Mouse (Mus musculus) spleen, adult 18-20 months (tissue): ENCODE measurements around the gene Slc25a10.
"Not testable (repeated sequence)": the region's sequence is repeated elsewhere in the genome, so short reads cannot be mapped to it uniquely, and the experiment has no call there.

Experiments
- DNase-seq, 2 experiments: peaks; one replicate each; pipeline ENCODE4 v3.0.0; 2022; ENCODE audit warnings: mixed read lengths in 2 of 2

Gene Slc25a10

DNA sequence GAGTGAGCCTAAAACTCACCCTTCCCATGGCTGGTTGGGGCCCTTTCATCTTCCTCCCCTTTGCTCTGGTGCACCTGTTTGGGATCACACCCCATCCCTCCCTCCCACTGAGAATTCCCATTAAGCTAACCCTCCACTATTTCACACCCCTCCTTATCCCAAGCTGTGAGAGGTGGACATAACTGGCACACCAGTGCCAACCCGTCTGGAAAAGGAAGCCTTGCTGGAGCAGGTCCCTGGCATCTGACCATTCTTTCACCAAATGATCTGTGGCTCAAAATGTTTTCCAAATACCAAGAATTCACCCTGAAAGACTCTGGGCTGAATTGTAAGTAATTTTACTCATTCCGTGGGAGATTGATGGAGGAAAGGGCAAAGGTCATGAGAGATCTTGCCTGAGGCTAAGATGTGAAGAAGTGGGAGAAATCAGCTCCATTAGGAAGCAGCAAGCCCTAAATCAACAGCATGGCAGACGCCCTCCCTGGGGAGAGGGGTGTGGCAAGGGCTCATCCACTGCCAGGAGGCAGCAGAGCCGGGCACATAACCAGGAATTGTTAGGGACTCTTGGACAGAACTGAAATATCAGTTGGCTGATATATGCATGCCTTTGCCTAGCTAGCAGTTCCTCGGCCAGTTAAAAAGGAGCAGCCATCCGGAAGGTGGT, 21.3 kb downstream of the Slc25a10 start:
- no peak for DNase-seq

GRCm38 (mm10) chr11:120514262-120514661, 22.6 kb downstream of the Slc25a10 start:
- DNase-seq, result not testable (repeated sequence)

DNA sequence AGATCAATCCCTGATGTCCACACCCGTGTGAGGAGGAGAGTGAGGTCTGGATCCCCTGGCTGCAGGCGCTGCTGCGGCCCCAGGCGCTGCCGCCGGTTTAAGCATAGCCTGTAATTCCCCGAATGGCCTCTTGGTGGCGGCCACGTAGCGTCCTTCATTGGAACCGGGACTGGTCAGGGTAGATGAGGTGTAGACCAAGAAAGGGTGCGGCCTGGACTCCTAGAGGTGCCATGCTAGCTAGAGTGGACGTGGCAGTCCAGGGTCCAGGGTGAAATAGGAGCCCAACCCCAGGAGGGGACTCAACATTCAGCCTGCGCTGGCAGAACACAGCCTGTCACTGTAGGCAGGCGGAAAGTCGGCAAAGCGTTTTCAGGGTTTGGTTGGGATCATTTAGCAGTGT, 24.0 kb downstream of the Slc25a10 start:
- peak; percentile 71 to 88 for DNase-seq

DNA sequence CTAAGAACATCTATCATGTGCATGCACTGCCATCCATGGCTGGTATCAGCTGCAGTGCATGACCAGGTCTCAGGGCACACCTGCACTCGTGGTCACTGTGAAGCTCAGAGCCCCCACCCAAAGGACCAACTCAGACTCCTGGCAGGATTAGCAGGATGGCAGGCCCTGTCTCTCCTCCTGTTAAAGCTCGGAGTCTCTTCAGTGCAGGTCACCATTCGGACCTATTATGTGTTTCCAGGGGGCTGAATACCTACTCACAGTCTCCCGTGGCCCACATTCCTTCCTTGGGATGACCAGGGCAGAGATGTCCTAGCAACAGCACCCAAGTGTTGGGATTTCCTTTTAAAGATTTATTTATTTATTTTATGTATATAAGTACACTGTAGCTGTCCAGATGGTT, 25.5 kb downstream of the Slc25a10 start:
- DNase-seq, result no peak

DNA sequence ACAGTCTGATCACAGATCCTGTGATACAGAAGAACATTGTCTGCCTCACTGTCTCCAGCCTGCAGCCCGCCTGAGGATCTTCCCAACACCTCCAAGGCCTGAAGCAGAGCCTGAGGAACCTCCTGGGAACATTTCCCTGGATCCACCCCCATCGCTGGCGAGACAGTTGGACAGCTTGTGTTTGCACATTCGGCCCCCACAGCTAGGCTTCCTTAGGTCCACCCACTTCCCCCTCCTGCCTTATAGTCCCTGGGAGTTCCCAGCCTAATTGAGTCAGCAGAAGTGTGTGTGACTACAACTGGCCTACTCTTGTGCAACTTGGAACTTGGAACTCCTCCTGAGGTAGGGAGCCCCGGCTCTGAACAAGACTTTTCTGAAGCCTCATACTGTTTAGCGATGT, 26.4 kb downstream of the Slc25a10 start:
- no peak for DNase-seq

DNA sequence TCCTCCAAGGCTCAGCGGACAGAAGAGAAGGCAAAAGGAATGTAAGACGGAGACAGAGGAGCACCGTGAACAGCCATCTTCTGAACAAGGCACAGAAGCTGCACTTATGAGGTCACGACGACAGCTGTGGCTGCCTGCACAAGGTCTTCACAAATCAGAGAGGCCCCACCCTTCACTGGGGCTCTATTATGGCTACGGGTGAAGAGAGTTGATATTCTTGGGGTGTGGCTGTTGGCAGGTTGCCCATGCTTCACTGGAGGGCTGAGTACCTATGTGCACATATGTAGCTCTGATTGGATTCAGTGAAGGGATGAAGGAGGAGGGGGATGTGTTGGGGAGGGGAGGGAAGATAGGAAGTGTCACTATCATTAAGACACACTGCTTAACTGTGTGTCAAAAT, 26.9 kb downstream of the Slc25a10 start:
- DNase-seq, result no peak

DNA sequence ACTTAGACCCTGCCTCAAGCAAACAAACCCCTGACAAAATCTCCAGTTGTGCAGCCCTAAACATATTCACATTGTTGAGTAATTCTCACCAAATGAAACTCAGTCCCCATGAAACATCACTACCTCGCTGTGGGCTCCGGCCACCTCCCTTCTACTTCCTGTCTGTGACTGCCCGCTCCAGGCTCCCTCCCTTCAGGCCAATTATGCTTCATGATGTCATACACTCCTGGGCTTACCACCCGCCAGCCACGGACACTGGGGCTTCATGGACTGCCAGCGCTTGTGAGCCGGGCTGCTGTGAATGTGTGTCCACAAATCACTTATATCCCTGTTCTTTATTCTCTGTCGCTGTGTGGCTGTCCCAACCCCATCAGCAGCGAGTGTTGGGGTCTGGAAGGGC, 28.1 kb downstream of the Slc25a10 start:
- DNase-seq, result no peak

GRCm38 (mm10) chr11:120520498-120520897, 28.9 kb downstream of the Slc25a10 start:
- no peak for DNase-seq

- DNase-seq, result no peak
Observed at GRCm38 (mm10) chr11:120520967-120521540, 29.4 kb downstream of the Slc25a10 start.

- DNase-seq, result no peak
Observed at GRCm38 (mm10) chr11:120522581-120522980, 30.9 kb downstream of the Slc25a10 start.

GRCm38 (mm10) chr11:120525959-120526358, 34.3 kb downstream of the Slc25a10 start:
- DNase-seq, result no peak

- no peak for DNase-seq
Observed at GRCm38 (mm10) chr11:120527690-120528354, 36.2 kb downstream of the Slc25a10 start.

- no peak for DNase-seq
Observed at GRCm38 (mm10) chr11:120528903-120529302, 37.3 kb downstream of the Slc25a10 start.

- DNase-seq, result no peak
Observed at GRCm38 (mm10) chr11:120530085-120530964, 38.7 kb downstream of the Slc25a10 start, which contains the start of gene Gcgr. Gcgr (plus strand) TSS chr11:120530699.

- DNase-seq, result no peak
Observed at GRCm38 (mm10) chr11:120531646-120532045, 40.0 kb downstream of the Slc25a10 start.

DNA sequence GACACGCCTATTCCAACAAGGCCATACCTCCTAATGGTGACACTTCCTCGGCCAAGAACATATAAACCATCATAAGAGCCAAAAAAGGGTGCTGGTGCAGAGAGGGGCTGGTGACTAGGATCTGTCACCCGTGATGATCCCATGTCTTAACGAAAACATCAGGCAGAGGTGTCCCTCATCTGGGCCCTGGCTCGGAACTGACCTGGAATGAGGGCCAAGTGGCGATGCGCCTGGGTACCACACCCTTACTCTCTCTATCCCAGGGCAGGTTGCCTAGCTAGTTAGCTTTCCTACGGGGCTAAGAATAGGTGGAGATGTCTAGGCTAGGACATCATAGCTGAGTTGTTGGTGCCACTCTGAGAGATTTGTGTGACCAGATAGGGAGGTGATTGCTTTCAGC, 42.5 kb downstream of the Slc25a10 start:
- DNase-seq, result no peak

- no peak for DNase-seq
Observed at GRCm38 (mm10) chr11:120535145-120535544, 43.5 kb downstream of the Slc25a10 start.

DNA sequence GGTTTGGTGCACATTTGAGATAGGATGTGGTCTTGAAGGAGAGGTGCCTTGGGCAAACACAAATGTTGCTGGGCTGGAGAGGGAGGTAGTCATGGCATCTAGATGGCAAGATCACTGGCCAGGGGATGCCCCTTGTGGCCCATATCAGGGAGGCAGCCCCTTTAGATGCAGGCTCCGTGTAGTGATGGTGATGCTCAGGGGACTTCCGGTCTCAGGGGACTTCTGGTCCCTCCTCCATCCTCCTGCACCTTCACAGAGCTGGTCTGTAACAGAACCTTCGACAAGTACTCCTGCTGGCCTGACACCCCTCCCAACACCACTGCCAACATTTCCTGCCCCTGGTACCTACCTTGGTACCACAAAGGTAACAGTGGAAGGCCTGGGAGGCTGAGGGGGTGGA, 44.2 kb downstream of the Slc25a10 start:
- DNase-seq, result no peak

- DNase-seq, result no peak
Observed at GRCm38 (mm10) chr11:120538485-120538884, 46.8 kb downstream of the Slc25a10 start.

DNA sequence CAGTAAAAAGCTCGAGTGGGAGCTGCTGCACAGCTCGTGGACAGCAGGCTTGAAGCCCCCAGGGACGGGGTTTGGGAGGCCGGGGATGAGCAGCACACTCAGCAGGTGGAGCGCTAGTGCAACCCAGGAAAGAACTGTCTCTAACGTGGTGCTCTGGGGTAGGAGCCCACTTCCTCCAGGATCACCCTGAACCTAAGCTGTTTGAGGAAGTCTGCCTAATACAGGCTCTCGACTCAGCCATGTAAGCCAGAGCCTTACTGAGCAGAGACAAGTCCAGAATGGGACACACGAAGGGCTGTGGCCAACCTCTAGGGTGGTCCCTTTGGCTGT, 47.3 kb downstream of the Slc25a10 start:
- no peak for DNase-seq

DNA sequence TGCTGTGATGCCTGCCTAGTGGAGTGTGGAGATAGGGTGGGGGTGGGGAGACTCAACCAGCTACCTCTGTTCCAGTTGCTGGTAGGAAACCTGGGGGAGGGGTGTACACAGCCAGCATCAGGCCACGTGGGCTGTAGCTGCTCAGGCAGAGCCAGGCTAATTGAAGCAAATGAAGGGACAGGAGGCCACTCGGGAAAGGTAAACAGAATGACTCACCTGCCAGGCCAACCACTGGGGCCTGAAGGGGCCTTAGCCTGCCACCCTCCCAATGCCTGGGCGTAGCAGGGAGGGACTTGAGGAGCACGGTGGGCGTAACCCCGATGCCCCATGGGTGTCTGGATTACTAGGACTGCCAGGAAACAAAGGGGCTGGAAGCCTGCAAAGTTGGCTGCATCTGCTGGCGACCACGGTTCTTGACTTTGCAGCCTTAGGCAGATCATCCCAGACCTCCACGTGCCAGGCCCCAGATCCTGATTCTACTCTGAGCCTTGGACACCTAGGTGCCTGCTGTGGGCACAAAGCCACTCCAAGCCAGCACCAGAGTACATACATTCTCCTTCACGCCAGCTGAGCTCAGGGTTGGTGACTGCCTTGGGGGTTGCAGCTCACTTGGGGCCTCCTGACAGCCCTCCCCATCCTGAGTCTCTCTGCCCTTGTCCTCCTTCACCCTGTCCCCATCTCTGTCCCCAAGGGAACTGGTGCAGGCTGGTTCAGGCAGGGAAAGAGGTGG, 47.8 kb downstream of the Slc25a10 start:
- no peak for DNase-seq

- DNase-seq, result no peak
Observed at GRCm38 (mm10) chr11:120541907-120542306, 50.3 kb downstream of the Slc25a10 start.

- DNase-seq, result no peak
Observed at GRCm38 (mm10) chr11:120542376-120542775, 50.7 kb downstream of the Slc25a10 start.
